Mouse (Mus musculus): ENCODE data around the gene Alad.
"Not testable (repeated sequence)": the region's sequence is repeated elsewhere in the genome, so short reads cannot be mapped to it uniquely, and the experiment has no call there.

The Alad gene

GRCm38 (mm10) chr4:62486162-62486696 lies 33.5 kb downstream of the Alad start:
- DNase-seq (ENCODE audit: low spot score in 2 of 2): no peak

DNA sequence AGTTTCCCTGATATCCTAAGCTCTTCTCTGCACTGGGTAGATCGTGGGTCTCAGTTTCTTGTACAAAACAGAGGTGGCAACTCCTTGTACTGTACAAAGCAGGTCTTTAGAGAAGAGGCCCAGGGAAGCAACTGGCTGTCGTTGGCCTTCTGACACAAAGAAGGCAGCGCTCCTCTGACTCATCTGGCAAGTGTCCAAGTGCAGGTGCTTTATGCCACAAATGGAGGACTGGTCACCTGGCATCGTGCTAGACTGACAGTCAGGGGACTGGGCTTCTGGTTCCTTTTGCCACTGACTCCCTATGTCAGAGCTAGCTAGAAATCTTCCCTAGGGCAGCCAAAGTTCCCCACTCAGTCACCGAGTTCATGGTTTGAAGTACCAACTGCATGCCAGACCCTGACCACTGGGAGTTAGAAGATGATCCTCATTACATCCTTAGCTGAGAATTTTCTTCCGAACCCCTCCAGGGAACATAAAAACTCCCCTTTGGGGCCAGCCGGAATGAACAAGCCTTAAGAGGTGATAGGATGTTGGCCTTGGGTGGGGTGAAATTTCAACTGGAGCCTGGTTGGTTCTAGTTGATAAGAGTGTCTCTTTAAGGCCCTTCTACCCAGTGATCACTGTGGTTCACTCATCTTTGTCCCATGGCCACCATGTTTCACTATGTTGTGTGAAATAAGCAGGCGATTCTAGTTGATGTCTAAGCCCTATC lies 34.1 kb downstream of the Alad start:
- DNase-seq (ENCODE audit: low spot score in 2 of 2): peak in 1 of 2 experiments; percentile 9

GRCm38 (mm10) chr4:62484928-62485327 lies 34.8 kb downstream of the Alad start:
- DNase-seq (ENCODE audit: low spot score in 2 of 2): no peak

- DNase-seq (ENCODE audit: low spot score in 2 of 2): peak; percentile 66 to 70
Measured at GRCm38 (mm10) chr4:62480709-62481605, 38.8 kb downstream of the Alad start.

GRCm38 (mm10) chr4:62479937-62480708 lies 39.6 kb downstream of the Alad start, which contains the start of gene Bspry:
Bspry (plus strand) TSS chr4:62480053.
- DNase-seq (ENCODE audit: low spot score in 2 of 2): peak; percentile 46 to 51

GRCm38 (mm10) chr4:62479593-62479936 lies 40.2 kb downstream of the Alad start:
- not testable (repeated sequence) for DNase-seq (ENCODE audit: low spot score in 2 of 2)

- no peak for DNase-seq (ENCODE audit: low spot score in 2 of 2)
Measured at GRCm38 (mm10) chr4:62477542-62478244, 42.0 kb downstream of the Alad start.

DNA sequence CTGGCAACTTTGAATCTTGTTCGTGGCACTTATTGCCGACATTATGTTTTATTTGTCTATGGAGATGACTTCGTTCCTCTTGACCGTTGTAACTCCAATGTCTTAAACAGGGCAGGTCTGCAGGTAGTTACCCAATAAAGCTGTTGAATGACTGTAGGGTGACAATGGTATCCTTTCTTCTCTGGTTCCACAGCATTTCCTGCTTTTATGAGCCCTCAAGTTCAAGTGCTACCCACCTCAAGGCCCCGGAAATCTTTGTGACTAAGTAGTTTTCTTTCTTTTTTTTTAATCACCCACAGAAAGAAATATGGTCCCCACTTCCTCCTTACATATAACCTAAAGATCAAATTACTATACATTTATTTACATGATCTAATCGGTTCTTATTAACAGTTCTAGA lies 43.9 kb downstream of the Alad start:
- DNase-seq (ENCODE audit: low spot score in 2 of 2): no peak

DNA sequence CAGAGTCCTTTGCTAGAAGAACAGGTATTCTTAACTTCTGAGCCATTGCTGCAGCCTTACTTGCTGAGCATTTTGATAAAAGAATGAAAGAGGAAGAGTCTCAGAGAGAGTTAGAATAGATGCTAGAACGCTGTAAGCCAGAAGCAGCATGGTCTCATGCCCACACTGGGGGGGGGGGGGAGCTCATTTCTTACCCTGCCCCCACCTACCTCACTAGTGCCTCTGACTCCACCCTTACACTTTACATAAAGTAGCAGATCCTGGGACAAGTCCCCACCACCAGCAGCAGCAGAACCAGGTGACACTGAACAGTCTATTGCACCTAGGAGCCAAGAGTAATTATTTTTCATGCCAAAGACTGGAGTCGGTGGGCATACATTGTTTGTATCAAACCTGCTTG lies 44.6 kb downstream of the Alad start:
- no peak for DNase-seq (ENCODE audit: low spot score in 2 of 2)

DNA sequence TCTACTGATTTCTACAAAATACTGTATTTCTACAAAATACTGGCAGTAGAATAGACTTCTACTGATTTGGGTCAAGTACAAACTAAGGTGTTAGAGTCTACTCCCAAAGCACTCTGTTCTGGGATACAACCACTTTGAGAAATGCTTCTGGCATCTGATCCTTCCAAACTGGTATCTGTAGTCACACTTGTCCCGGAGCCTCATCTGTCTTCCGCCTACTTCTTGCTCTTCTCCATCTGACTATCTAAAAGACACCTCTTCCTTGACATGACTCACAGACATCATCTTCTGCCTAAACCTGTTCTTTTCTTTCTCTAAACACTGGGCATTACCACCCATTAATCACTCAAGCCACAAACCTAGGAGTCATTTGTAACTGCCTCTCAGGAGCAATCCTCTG lies 47.6 kb downstream of the Alad start:
- DNase-seq (ENCODE audit: low spot score in 2 of 2): no peak

DNA sequence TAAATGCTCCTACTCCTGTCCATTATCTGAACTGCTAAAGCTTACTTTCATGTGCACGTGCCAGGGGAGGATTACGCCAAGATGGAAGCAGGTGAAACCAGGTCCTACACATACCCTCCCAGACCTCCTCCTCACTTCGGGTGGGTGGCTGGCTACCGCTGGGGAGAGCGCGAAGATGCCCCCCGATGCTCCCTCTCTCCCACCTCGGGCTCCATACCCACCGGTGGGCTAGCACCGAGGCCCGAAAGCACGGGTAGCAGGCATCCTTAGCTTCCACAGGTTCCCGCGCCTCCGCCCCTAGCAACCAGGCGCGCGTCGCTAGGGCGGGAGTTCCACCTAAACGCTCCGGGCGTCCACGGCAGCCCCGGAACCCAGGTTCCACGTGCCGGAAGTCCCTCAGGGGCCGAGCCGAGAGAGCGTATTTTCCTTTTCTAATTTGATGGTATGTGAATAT lies 49.1 kb downstream of the Alad start, which contains the start of gene Wdr31:
Gene Wdr31 (minus strand): TSS at position 299 of the 454 bp plus-strand sequence.
- DNase-seq (ENCODE audit: low spot score in 2 of 2): peak; percentile 56 to 66

- DNase-seq (ENCODE audit: low spot score in 2 of 2): no peak
Measured at GRCm38 (mm10) chr4:62468158-62468557, 51.6 kb downstream of the Alad start.

DNA sequence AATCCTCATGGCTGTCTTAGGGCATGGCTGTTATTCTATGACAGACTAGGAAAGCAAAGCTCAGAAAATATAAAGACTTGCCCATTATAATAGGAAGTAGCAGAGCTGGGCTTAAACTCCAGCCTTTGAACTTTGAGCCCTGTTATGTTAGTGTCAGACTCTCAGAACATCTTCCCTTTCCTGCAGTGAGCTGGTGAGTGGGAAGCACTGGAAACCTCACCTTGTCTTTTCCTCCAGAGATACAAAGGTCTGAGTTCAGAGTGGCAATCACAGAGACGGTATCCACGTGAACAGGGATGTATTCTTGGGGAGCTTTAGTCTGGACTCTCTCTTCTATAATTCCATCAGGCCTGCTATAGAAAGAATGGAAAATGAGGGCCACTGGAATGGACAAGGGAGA lies 56.6 kb downstream of the Alad start:
- no peak for DNase-seq (ENCODE audit: low spot score in 2 of 2)

- no peak for DNase-seq (ENCODE audit: low spot score in 2 of 2)
Measured at GRCm38 (mm10) chr4:62460348-62460747, 59.4 kb downstream of the Alad start.

All from spleen, postnatal 36 days (tissue).